10 mouse cellular contexts compared by ENCODE assay signal in the genomic region with DNA sequence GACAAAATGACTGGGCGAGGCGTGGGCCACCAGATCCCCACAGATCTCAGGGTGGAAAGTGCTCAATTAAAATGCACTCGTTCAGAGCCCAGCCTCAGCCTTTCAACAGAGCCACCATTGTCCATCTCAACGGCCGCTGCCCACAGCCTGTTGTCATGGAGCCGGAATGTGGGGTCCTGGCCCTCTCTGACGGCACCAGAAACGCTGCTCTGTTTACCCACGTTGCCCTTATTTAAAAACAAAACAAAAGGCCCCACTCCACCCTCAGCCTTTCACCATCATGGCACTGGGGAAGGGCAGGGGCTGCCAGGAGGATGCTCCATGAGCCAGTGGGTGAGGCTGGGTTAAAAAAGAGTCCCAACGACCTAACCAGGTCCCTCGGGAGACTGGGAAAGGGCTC. TPM values are rescaled to one million over a fixed set of nuclear protein-coding genes. Genes with fewer than 3 reads are reported as not detected.
DNase-seq lines count a peak whose midpoint lies in the region; ATAC-seq and TF ChIP-seq lines count a peak whose summit lies in the region.
"Had no signal": no experiment of that assay in that cellular context is flagged by ENCODE, and none has a peak within 500 bp of the region (broad histone marks: within the 10 kb centered on the region; RNA-seq: fewer than 3 reads in every experiment).

No protein-coding gene starts in this region.

- WGBS in embryonic facial prominence, embryonic 11.5 days = 15% methylated on average over 11 of the region's 11 CpGs
- 16% methylated on average over 11 of the region's 11 CpGs for WGBS in hindbrain, postnatal 0 days
- 9% methylated on average over 11 of the region's 11 CpGs for WGBS in midbrain, embryonic 16.5 days

- ATAC-seq in embryonic facial prominence, embryonic 11.5 days (replicated peaks; ENCODE audit: insufficient number of reproducible peaks, low FRiP score, low TSS enrichment, low read depth) = peak; percentile 64
- peak; percentile 88 for ATAC-seq in hindbrain, postnatal 0 days
- ATAC-seq in midbrain, embryonic 16.5 days = peak; percentile 81
- no peak for ATAC-seq in granulocyte monocyte progenitor cell, adult 5-6 weeks (replicated peaks; ENCODE audit: poor library complexity, severe bottlenecking)
- ATAC-seq: Patski had no signal

- no peaks in the 10 kb centered on the region for H3K36me3 ChIP-seq in embryonic facial prominence, embryonic 11.5 days (replicated peaks; ENCODE audit: control insufficient read depth, insufficient read depth, low read depth, low read length)
- H3K36me3 ChIP-seq in hindbrain, postnatal 0 days (ENCODE audit: insufficient read depth, low read length) = no peaks in the 10 kb centered on the region
- no peaks in the 10 kb centered on the region for H3K36me3 ChIP-seq in midbrain, embryonic 16.5 days (ENCODE audit: control insufficient read depth, insufficient read depth, low read length)

- H3K4me1 ChIP-seq in embryonic facial prominence, embryonic 11.5 days (ENCODE audit: control insufficient read depth, insufficient read depth, low read length) = no peaks in the 10 kb centered on the region; the same call in none of the 2 replicates
- no peaks in the 10 kb centered on the region for H3K4me1 ChIP-seq in hindbrain, postnatal 0 days (ENCODE audit: insufficient read depth, low read length)
- peaks cover 3% of the 10 kb centered on the region for H3K4me1 ChIP-seq in midbrain, embryonic 16.5 days (ENCODE audit: control insufficient read depth, insufficient read depth, low read length)

- no peaks in the 10 kb centered on the region for H3K27me3 ChIP-seq in embryonic facial prominence, embryonic 11.5 days (ENCODE audit: control insufficient read depth, insufficient read depth, low read length)
- H3K27me3 ChIP-seq in hindbrain, postnatal 0 days (ENCODE audit: insufficient read depth, low read length) = no peaks in the 10 kb centered on the region
- no peaks in the 10 kb centered on the region for H3K27me3 ChIP-seq in midbrain, embryonic 16.5 days (ENCODE audit: control insufficient read depth, insufficient read depth, low read depth, low read length)
- H3K27me3 ChIP-seq: Patski had no signal

- no peak overlapping the region for H3K9ac ChIP-seq in embryonic facial prominence, embryonic 11.5 days (replicated peaks; ENCODE audit: low read length)
- H3K9ac ChIP-seq in hindbrain, postnatal 0 days (replicated peaks; ENCODE audit: low read length) = no peak overlapping the region
- no peak overlapping the region for H3K9ac ChIP-seq in midbrain, embryonic 16.5 days (ENCODE audit: low read depth, low read length)

- no peak overlapping the region for H3K4me3 ChIP-seq in embryonic facial prominence, embryonic 11.5 days (ENCODE audit: low read depth, low read length)
- no peak overlapping the region for H3K4me3 ChIP-seq in hindbrain, postnatal 0 days (ENCODE audit: low read length)
- no peak overlapping the region for H3K4me3 ChIP-seq in midbrain, embryonic 16.5 days (ENCODE audit: low read depth, low read length)

- no peak overlapping the region for H3K27ac ChIP-seq in embryonic facial prominence, embryonic 11.5 days (replicated peaks; ENCODE audit: low read depth, low read length)
- H3K27ac ChIP-seq in hindbrain, postnatal 0 days = peak overlapping the region; percentile 74
- peak overlapping the region; percentile 64 for H3K27ac ChIP-seq in midbrain, embryonic 16.5 days (ENCODE audit: low read length)

- DNase-seq in embryo, embryonic 10 days (ENCODE audit: low spot score) = peak; percentile 87
- peak; percentile 63 for DNase-seq in embryonic facial prominence, embryonic 11.5 days (ENCODE audit: low spot score)
- peak; percentile 76 for DNase-seq in hindbrain, postnatal 0 days (ENCODE audit: low spot score)
- DNase-seq in gastrocnemius, adult 18-20 months (ENCODE audit: low spot score) = no peak
- no peak for DNase-seq in gastrocnemius, postnatal 4 days (ENCODE audit: low spot score in 2 of 2)
- DNase-seq: kidney, postnatal 25 days; thymus, postnatal 25 days had no signal

- no peaks in the 10 kb centered on the region for H3K9me3 ChIP-seq in embryonic facial prominence, embryonic 11.5 days (replicated peaks; ENCODE audit: control insufficient read depth, low read length)
- no peaks in the 10 kb centered on the region for H3K9me3 ChIP-seq in hindbrain, postnatal 0 days (ENCODE audit: low read length)
- no peaks in the 10 kb centered on the region for H3K9me3 ChIP-seq in midbrain, embryonic 16.5 days (replicated peaks; ENCODE audit: control insufficient read depth, low read length, poor library complexity, severe bottlenecking)

- H3K4me2 ChIP-seq in embryonic facial prominence, embryonic 11.5 days (ENCODE audit: low read depth, low read length) = no peak overlapping the region
- H3K4me2 ChIP-seq in hindbrain, postnatal 0 days (ENCODE audit: low read depth, low read length) = no peak overlapping the region
- no peak overlapping the region for H3K4me2 ChIP-seq in midbrain, embryonic 16.5 days (ENCODE audit: low read length)

- TF ChIP-seq CTCF in hindbrain, postnatal 0 days (IDR thresholded peaks at IDR 0.05; ENCODE audit: low read depth) = no peak

RNA-seq across cellular contexts. Expression of a gene that starts 25.4 kb away (rescaled TPM):
- 3.6 and 5.8 TPM in 2 replicates for polyA plus RNA-seq in embryonic facial prominence, embryonic 11.5 days (2014; fragmentation: Nextera tagmentation; extraction: Ambion mirVana)
- total RNA-seq in hindbrain, postnatal 0 days (2014; rRNA removed) = 17.7 and 22.8 TPM in 2 replicates
- 7.6 and 7.9 TPM in 2 replicates for polyA plus RNA-seq in hindbrain, postnatal 0 days (2015; fragmentation: Nextera tagmentation; extraction: Ambion mirVana)
- 10.1 and 12.8 TPM in 2 replicates for polyA plus RNA-seq in midbrain, embryonic 16.5 days (2015; fragmentation: Nextera tagmentation; extraction: Ambion mirVana)
- 1 to 10 TPM in 1 of 2 experiments, under 1 TPM in 1; 0.71 to 1.5 TPM for total RNA-seq in gastrocnemius, adult 18-20 months (2021)
- total RNA-seq in granulocyte monocyte progenitor cell, adult 5-6 weeks (2014; fragmentation: Nextera tagmentation) = not detected in 2 replicates
- total RNA-seq in granulocyte monocyte progenitor cell, adult 5-6 weeks (2017) = not detected in 2 replicates
- total RNA-seq in gastrocnemius, postnatal 4 days (2021) = 1 to 10 TPM; 4.0 TPM

RNA-seq across cellular contexts. Expression of a gene that starts 51.2 kb away (rescaled TPM):
- polyA plus RNA-seq in embryonic facial prominence, embryonic 11.5 days (2014; fragmentation: Nextera tagmentation; extraction: Ambion mirVana) = 785 and 880 TPM in 2 replicates
- 129 and 249 TPM in 2 replicates for total RNA-seq in hindbrain, postnatal 0 days (2014; rRNA removed)
- 525 and 526 TPM in 2 replicates for polyA plus RNA-seq in hindbrain, postnatal 0 days (2015; fragmentation: Nextera tagmentation; extraction: Ambion mirVana)
- 426 and 439 TPM in 2 replicates for polyA plus RNA-seq in midbrain, embryonic 16.5 days (2015; fragmentation: Nextera tagmentation; extraction: Ambion mirVana)
- 100 to 1,000 TPM; 260 to 323 TPM for total RNA-seq in gastrocnemius, adult 18-20 months (2021)
- total RNA-seq in granulocyte monocyte progenitor cell, adult 5-6 weeks (2014; fragmentation: Nextera tagmentation) = 2,911 and 2,968 TPM in 2 replicates
- 2,703 and 3,256 TPM in 2 replicates for total RNA-seq in granulocyte monocyte progenitor cell, adult 5-6 weeks (2017)
- 100 to 1,000 TPM; 486 to 492 TPM for total RNA-seq in gastrocnemius, postnatal 4 days (2021)

Comparison
In these comparisons a context has a peak if more than half of its experiments do, and no peak if none do; other contexts are left out.
1. DNase-seq: peak in embryo, embryonic 10 days (single experiment), embryonic facial prominence, embryonic 11.5 days (single experiment) and hindbrain, postnatal 0 days (single experiment); none in gastrocnemius, adult 18-20 months (single experiment) and gastrocnemius, postnatal 4 days (0 of 2).
2. RNA of a gene that starts 51.2 kb away (total RNA-seq): 2,703 to 3,256 TPM in granulocyte monocyte progenitor cell, adult 5-6 weeks; 486 to 492 TPM in gastrocnemius, postnatal 4 days, 260 to 323 TPM in gastrocnemius, adult 18-20 months and 129 to 249 TPM in hindbrain, postnatal 0 days; every median in the first group is over 4 times any median in the second.